9 mouse cellular contexts compared by ENCODE assay signal in the genomic region with DNA sequence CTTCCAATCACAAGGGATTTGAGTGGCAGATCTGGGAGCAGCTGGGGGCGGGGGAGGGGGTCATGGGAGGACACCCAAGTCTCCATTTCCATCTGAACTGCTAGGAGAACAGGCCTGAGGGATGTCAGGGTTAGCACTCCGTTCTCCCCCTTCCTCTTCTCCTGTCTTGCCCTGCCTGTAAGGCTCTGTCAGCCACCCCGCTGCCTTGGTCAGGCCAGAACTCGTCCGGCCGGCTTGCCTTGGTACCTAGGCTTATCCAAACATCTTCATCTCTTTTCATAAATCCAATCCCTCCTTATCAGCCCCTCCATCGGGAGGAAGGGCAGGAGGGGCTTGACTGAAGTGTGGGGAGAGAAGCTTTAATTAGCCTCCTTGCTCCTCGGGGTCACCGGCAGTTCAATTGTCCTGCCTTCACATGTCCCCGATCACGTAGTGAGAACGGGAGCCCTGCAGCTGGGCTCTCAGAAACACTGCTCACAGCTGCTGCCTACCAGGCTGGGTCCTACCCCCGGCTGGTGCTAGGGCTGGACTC.
A peak's percentile ranks its signal among the peaks of the same experiment; 100 is the strongest.
DNase-seq lines count a peak whose midpoint lies in the region; ATAC-seq and TF ChIP-seq lines count a peak whose summit lies in the region.
"Had no signal": no experiment of that assay in that cellular context is flagged by ENCODE, and none has a peak within 500 bp of the region (broad histone marks: within the 10 kb centered on the region; RNA-seq: fewer than 3 reads in every experiment).

No protein-coding gene starts in this region.

- 39% methylated on average over 13 of the region's 13 CpGs for WGBS in intestine, embryonic 15.5 days
- WGBS in intestine, postnatal 0 days, result 59% methylated on average over 12 of the region's 13 CpGs
- WGBS in limb, embryonic 12.5 days, result 26% methylated on average over 13 of the region's 13 CpGs

- no peak overlapping the region for H3K27ac ChIP-seq in intestine, embryonic 15.5 days
- no peak overlapping the region for H3K27ac ChIP-seq in intestine, postnatal 0 days (ENCODE audit: low read depth, low read length)
- H3K27ac ChIP-seq in limb, embryonic 12.5 days, result no peak overlapping the region

- H3K27me3 ChIP-seq in intestine, embryonic 15.5 days (replicated peaks), result no peaks in the 10 kb centered on the region
- H3K27me3 ChIP-seq in intestine, postnatal 0 days (replicated peaks; ENCODE audit: control insufficient read depth, insufficient read depth, low read length), result no peaks in the 10 kb centered on the region
- peaks cover 4% of the 10 kb centered on the region for H3K27me3 ChIP-seq in limb, embryonic 12.5 days

- H3K36me3 ChIP-seq in intestine, embryonic 15.5 days, result no peaks in the 10 kb centered on the region
- no peaks in the 10 kb centered on the region for H3K36me3 ChIP-seq in intestine, postnatal 0 days (ENCODE audit: control insufficient read depth, insufficient read depth)
- H3K36me3 ChIP-seq in limb, embryonic 12.5 days, result no peaks in the 10 kb centered on the region

- no peak overlapping the region for H3K4me3 ChIP-seq in intestine, embryonic 15.5 days (replicated peaks)
- H3K4me3 ChIP-seq in intestine, postnatal 0 days (ENCODE audit: low read depth, low read length), result no peak overlapping the region
- H3K4me3 ChIP-seq in limb, embryonic 12.5 days (replicated peaks), result no peak overlapping the region

- H3K9ac ChIP-seq in intestine, embryonic 15.5 days, result no peak overlapping the region
- no peak overlapping the region for H3K9ac ChIP-seq in intestine, postnatal 0 days (ENCODE audit: low read depth, low read length)
- no peak overlapping the region; the same call in 1 of the 2 replicates for H3K9ac ChIP-seq in limb, embryonic 12.5 days (replicated peaks)

- no peak overlapping the region for H3K4me2 ChIP-seq in intestine, embryonic 15.5 days (replicated peaks)
- no peak overlapping the region for H3K4me2 ChIP-seq in intestine, postnatal 0 days (replicated peaks; ENCODE audit: low read depth)
- peak overlapping the region; percentile 23; the same call in 1 of the 2 replicates for H3K4me2 ChIP-seq in limb, embryonic 12.5 days

- H3K4me1 ChIP-seq in intestine, embryonic 15.5 days (replicated peaks), result peaks cover 18% of the 10 kb centered on the region
- no peaks in the 10 kb centered on the region for H3K4me1 ChIP-seq in intestine, postnatal 0 days (replicated peaks; ENCODE audit: control insufficient read depth, insufficient read depth, low read length)
- H3K4me1 ChIP-seq in limb, embryonic 12.5 days (replicated peaks), result peaks cover 41% of the 10 kb centered on the region

- H3K9me3 ChIP-seq in intestine, embryonic 15.5 days, result no peaks in the 10 kb centered on the region
- no peaks in the 10 kb centered on the region for H3K9me3 ChIP-seq in intestine, postnatal 0 days (ENCODE audit: control insufficient read depth)
- no peaks in the 10 kb centered on the region for H3K9me3 ChIP-seq in limb, embryonic 12.5 days

- DNase-seq in urinary bladder, adult 2 months (ENCODE audit: low spot score), result peak; percentile 48
- DNase-seq in urinary bladder, postnatal 10 days (ENCODE audit: low spot score), result no peak
- DNase-seq in ovary, adult 18-20 months (ENCODE audit: low spot score), result no peak
- DNase-seq in adrenal gland, adult 8-10 months, result no peak
- DNase-seq in frontal cortex, postnatal 10 days (ENCODE audit: low spot score in 2 of 2), result no peak
- DNase-seq: kidney, adult 18-20 months had no signal

- no peak for TF ChIP-seq CTCF in intestine, postnatal 0 days (IDR thresholded peaks at IDR 0.05; ENCODE audit: low read depth)

- ATAC-seq in intestine, embryonic 15.5 days, result peak; percentile 55; the same call in 1 of the 2 replicates
- ATAC-seq in intestine, postnatal 0 days, result no peak
- ATAC-seq in limb, embryonic 12.5 days (ENCODE audit: insufficient number of reproducible peaks, insufficient read depth, low FRiP score, low TSS enrichment, low read depth), result no peak
